Mouse (Mus musculus) MEL (cell line): ENCODE data around the gene Slc7a11.

Experiments
- ELF1 ChIP-seq: IDR thresholded peaks from 2 replicates; pipeline ENCODE4 v1.6.1; 2014; ENCODE audit warnings: low read depth, mild to moderate bottlenecking, inconsistent platforms, low read length, improper control_type of control experiment, moderate library complexity
- ETS1 ChIP-seq: IDR thresholded peaks from 2 replicates; pipeline ENCODE4 v1.6.1; 2012; ENCODE audit warnings: low read depth, mild to moderate bottlenecking, inconsistent platforms, low read length, improper control_type of control experiment, moderate library complexity
- ZC3H11A ChIP-seq: IDR thresholded peaks from 2 replicates; pipeline ENCODE4 v1.6.1; 2012; ENCODE audit warnings: low read depth, mild to moderate bottlenecking, inconsistent platforms, low read length, improper control_type of control experiment

DNA sequence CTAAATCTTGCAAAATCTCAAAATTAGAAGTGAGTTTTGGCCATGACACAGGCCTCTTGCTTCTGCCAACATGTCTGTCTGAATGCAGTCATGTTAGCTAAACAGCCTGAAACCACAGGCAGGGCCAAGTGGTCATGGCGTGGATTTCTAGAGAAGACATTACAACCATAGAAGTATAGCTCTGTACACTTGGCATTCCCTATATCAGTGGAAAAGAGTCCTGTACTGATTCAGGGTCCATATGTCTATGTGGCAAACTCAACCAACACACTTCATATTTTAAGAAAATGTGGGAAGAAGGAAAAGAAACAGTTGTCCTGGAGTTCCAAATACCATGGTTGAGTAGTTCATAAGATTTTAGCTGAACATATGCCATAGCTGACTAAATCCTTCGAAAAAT, 18.8 kb upstream of the Slc7a11 start:
- no peak for TF ChIP-seq ETS1
- TF ChIP-seq ELF1 = no peak
- TF ChIP-seq ZC3H11A = no peak
